Mouse (Mus musculus): ENCODE results near the gene Olfr867. TPM values are rescaled to one million over a fixed set of nuclear protein-coding genes. Genes with fewer than 3 reads are reported as not detected.

Gene Olfr867
- total RNA-seq (2021) = not detected
- not detected in 2 replicates for polyA plus RNA-seq (2012; rRNA removed)
- long read RNA-seq = 0 reads

GRCm38 (mm10) chr9:20057462-20057861 is at the start of gene Olfr867:
TSS of gene Olfr867 (minus strand) at chr9:20057562.
- Histone ChIP-seq H3K4me3 (no peak within 1 kb of the TSS), H3K4me1 (ENCODE audit: control insufficient read depth, insufficient read depth, low read length) (no peaks in the 10 kb centered on the region), H3K27ac (no peak within 1 kb of the TSS), H3K36me3 (ENCODE audit: control insufficient read depth, insufficient read depth, low read length) (no peaks in the 10 kb centered on the region), H3K27me3 (ENCODE audit: control insufficient read depth, insufficient read depth, low read length) (no peaks in the 10 kb centered on the region), H3K79me2 (replicated peaks; ENCODE audit: control insufficient read depth, insufficient read depth, low read length) (no peaks in the 10 kb centered on the region), H3K9ac (ENCODE audit: low read depth, low read length) (no peak within 1 kb of the TSS)
- intact Hi-C loops (cut with DNase I) = no loop called here
- DNase-seq = no peak
- TF ChIP-seq CTCF (IDR thresholded peaks at IDR 0.05) = no peak
- TF ChIP-seq EP300 (IDR thresholded peaks at IDR 0.05; ENCODE audit: insufficient read depth, low read depth, low read length) = no peak
- TF ChIP-seq POLR2A (IDR thresholded peaks at IDR 0.05; ENCODE audit: insufficient read depth, low read depth, low read length) = no peak
- 62% methylated on average over 1 of the region's 1 CpGs for WGBS

GRCm38 (mm10) chr9:20098326-20098725 is 41.0 kb upstream of the Olfr867 start, which contains the start of gene Olfr868:
TSS of gene Olfr868 (plus strand) at chr9:20098626.
- intact Hi-C loops (cut with DNase I) = no loop called here
- Histone ChIP-seq H3K79me2 (replicated peaks; ENCODE audit: control insufficient read depth, insufficient read depth, low read length) (no peaks in the 10 kb centered on the region), H3K4me1 (ENCODE audit: control insufficient read depth, insufficient read depth, low read length) (no peaks in the 10 kb centered on the region), H3K27me3 (ENCODE audit: control insufficient read depth, insufficient read depth, low read length) (no peaks in the 10 kb centered on the region), H3K9ac (ENCODE audit: low read depth, low read length) (no peak within 1 kb of the TSS), H3K27ac (no peak within 1 kb of the TSS), H3K4me3 (no peak within 1 kb of the TSS), H3K36me3 (ENCODE audit: control insufficient read depth, insufficient read depth, low read length) (no peaks in the 10 kb centered on the region)
- TF ChIP-seq CTCF (IDR thresholded peaks at IDR 0.05) (no peak), EP300 (IDR thresholded peaks at IDR 0.05; ENCODE audit: insufficient read depth, low read depth, low read length) (no peak)
- WGBS = 26% methylated on average over 2 of the region's 2 CpGs
- no peak for DNase-seq

GRCm38 (mm10) chr9:20073523-20074177 is 16.3 kb upstream of the Olfr867 start:
- 49% methylated on average over 7 of the region's 7 CpGs for WGBS
- intact Hi-C loops (cut with DNase I) = no loop called here
- no peak for TF ChIP-seq EP300 (IDR thresholded peaks at IDR 0.05; ENCODE audit: insufficient read depth, low read depth, low read length)
- no peak for TF ChIP-seq POLR2A (IDR thresholded peaks at IDR 0.05; ENCODE audit: insufficient read depth, low read depth, low read length)
- no peak for TF ChIP-seq CTCF (IDR thresholded peaks at IDR 0.05)

GRCm38 (mm10) chr9:20071291-20071690 is 13.9 kb upstream of the Olfr867 start:
- intact Hi-C loops (cut with DNase I) = no loop called here
- no peak for TF ChIP-seq EP300 (IDR thresholded peaks at IDR 0.05; ENCODE audit: insufficient read depth, low read depth, low read length)
- no peak for TF ChIP-seq POLR2A (IDR thresholded peaks at IDR 0.05; ENCODE audit: insufficient read depth, low read depth, low read length)
- no peak for TF ChIP-seq CTCF (IDR thresholded peaks at IDR 0.05)
- no peaks in the 10 kb centered on the region for H3K4me1 ChIP-seq (ENCODE audit: control insufficient read depth, insufficient read depth, low read length)
- H3K9ac ChIP-seq (ENCODE audit: low read depth, low read length) = no peak overlapping the region
- no peaks in the 10 kb centered on the region for H3K79me2 ChIP-seq (replicated peaks; ENCODE audit: control insufficient read depth, insufficient read depth, low read length)
- H3K36me3 ChIP-seq (ENCODE audit: control insufficient read depth, insufficient read depth, low read length) = no peaks in the 10 kb centered on the region
- no peak overlapping the region for H3K27ac ChIP-seq
- H3K27me3 ChIP-seq (ENCODE audit: control insufficient read depth, insufficient read depth, low read length) = no peaks in the 10 kb centered on the region
- whole genome bisulfite sequencing = 69% methylated on average over 1 of the region's 1 CpGs
- no peak overlapping the region for H3K4me3 ChIP-seq
- DNase-seq = no peak

More at GRCm38 (mm10) chr9:20073523-20074177, 16.3 kb upstream of the Olfr867 start:
- Histone ChIP-seq H3K4me3 (no peak overlapping the region), H3K36me3 (ENCODE audit: control insufficient read depth, insufficient read depth, low read length) (no peaks in the 10 kb centered on the region), H3K27ac (no peak overlapping the region), H3K27me3 (ENCODE audit: control insufficient read depth, insufficient read depth, low read length) (no peaks in the 10 kb centered on the region), H3K4me1 (ENCODE audit: control insufficient read depth, insufficient read depth, low read length) (no peaks in the 10 kb centered on the region), H3K9ac (ENCODE audit: low read depth, low read length) (no peak overlapping the region), H3K79me2 (replicated peaks; ENCODE audit: control insufficient read depth, insufficient read depth, low read length) (no peaks in the 10 kb centered on the region)
- no peak for DNase-seq

- Histone ChIP-seq H3K79me2 (replicated peaks; ENCODE audit: control insufficient read depth, insufficient read depth, low read length) (no peaks in the 10 kb centered on the region), H3K27me3 (ENCODE audit: control insufficient read depth, insufficient read depth, low read length) (no peaks in the 10 kb centered on the region), H3K9ac (ENCODE audit: low read depth, low read length) (no peak overlapping the region), H3K36me3 (ENCODE audit: control insufficient read depth, insufficient read depth, low read length) (no peaks in the 10 kb centered on the region), H3K4me1 (ENCODE audit: control insufficient read depth, insufficient read depth, low read length) (no peaks in the 10 kb centered on the region), H3K4me3 (no peak overlapping the region), H3K27ac (no peak overlapping the region)
- no peak for TF ChIP-seq POLR2A (IDR thresholded peaks at IDR 0.05; ENCODE audit: insufficient read depth, low read depth, low read length)
- no peak for TF ChIP-seq EP300 (IDR thresholded peaks at IDR 0.05; ENCODE audit: insufficient read depth, low read depth, low read length)
- no peak for TF ChIP-seq CTCF (IDR thresholded peaks at IDR 0.05)
- WGBS = 58% methylated on average over 3 of the region's 3 CpGs
- intact Hi-C loops (cut with DNase I) = no loop called here
- no peak for DNase-seq
Measured at GRCm38 (mm10) chr9:20070236-20070635, 12.9 kb upstream of the Olfr867 start.

- no peak for DNase-seq
- Histone ChIP-seq H3K4me1 (ENCODE audit: control insufficient read depth, insufficient read depth, low read length) (no peaks in the 10 kb centered on the region), H3K9ac (ENCODE audit: low read depth, low read length) (no peak overlapping the region), H3K36me3 (ENCODE audit: control insufficient read depth, insufficient read depth, low read length) (no peaks in the 10 kb centered on the region), H3K4me3 (no peak overlapping the region), H3K27ac (no peak overlapping the region), H3K79me2 (replicated peaks; ENCODE audit: control insufficient read depth, insufficient read depth, low read length) (no peaks in the 10 kb centered on the region), H3K27me3 (ENCODE audit: control insufficient read depth, insufficient read depth, low read length) (no peaks in the 10 kb centered on the region)
- intact Hi-C loops (cut with DNase I) = no loop called here
- TF ChIP-seq POLR2A (IDR thresholded peaks at IDR 0.05; ENCODE audit: insufficient read depth, low read depth, low read length) (no peak), EP300 (IDR thresholded peaks at IDR 0.05; ENCODE audit: insufficient read depth, low read depth, low read length) (no peak), CTCF (IDR thresholded peaks at IDR 0.05) (no peak)
- 47% methylated on average over 3 of the region's 3 CpGs for WGBS
Measured at GRCm38 (mm10) chr9:20047964-20048363, 9.4 kb downstream of the Olfr867 start.

Measured in heart, adult 2 months (tissue).